Mouse (Mus musculus): Measurements from ENCODE around the gene Bach2.

- TF ChIP-seq CTCF (IDR thresholded peaks at IDR 0.05; ENCODE audit: control insufficient read depth, insufficient read depth, low read length), result no peak
- no peak for TF ChIP-seq POLR2A (IDR thresholded peaks at IDR 0.05; ENCODE audit: borderline replicate concordance, control insufficient read depth, low read depth, low read length)
Observed at GRCm38 (mm10) chr4:32303076-32303475, 64.5 kb downstream of the Bach2 start.
